Mouse (Mus musculus): ENCODE data around the gene Irf2bp2.

Irf2bp2 gene

DNA sequence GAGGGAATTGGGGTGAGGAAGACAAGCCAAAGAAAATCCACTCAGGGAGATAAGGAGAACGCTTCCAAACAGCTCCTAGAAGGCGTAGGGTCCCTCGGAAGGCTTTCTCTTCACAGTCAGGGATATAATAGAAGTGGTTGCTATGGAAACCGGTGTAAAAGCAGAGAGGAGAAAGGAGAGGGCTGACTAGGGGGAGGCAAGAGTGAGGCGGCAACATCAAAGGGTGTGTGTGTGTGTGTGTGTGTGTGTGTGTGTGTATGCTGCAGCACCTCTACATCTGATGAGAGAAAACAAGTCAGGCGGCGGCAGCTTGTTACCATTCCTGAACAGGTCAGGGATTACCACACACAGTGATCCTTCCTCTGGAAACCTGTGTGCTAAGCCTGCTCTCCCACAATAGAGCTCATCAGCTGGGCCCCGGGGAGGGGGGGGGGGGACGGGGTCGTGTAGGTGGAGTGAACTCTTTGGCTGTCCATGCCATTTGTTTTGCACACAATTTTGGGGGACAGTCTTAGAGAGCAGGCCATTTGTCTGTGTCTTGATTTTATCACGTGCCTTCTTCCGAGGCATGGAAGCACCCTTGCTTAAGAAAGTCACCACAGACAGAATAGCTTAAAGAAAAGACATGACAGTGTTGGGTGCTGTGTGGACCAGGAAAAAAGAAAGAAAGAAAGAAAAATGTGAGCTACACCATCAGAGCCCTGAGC, 55.0 kb downstream of the Irf2bp2 start:
- in situ Hi-C loops (cut with MboI), result no loop called here
